Mouse (Mus musculus) embryonic fibroblast, embryonic 13.5 days (primary cell): ENCODE measurements around the gene Zfp853.

Experiments used
- CTCF ChIP-seq: IDR thresholded peaks from 2 replicates; pipeline ENCODE4 v1.5.1; 2011; ENCODE audit warnings: mild to moderate bottlenecking, control low read depth, low read length, moderate library complexity, borderline replicate concordance; ENCODE audit not compliant: insufficient read depth
- POLR2A ChIP-seq: IDR thresholded peaks from 2 replicates; pipeline ENCODE4 v1.6.1; 2011; ENCODE audit warnings: low read depth, mild to moderate bottlenecking, control low read depth, low read length, moderate library complexity

- TF ChIP-seq POLR2A (no peak), CTCF (no peak)
Measured at GRCm38 (mm10) chr5:143261636-143262035, 31.8 kb downstream of the Zfp853 start.
